Mouse (Mus musculus): ENCODE results near the gene Arxes1. TPM values are rescaled to one million over a fixed set of nuclear protein-coding genes. Genes with fewer than 3 reads are reported as not detected.
"Not testable (repeated sequence)": the region's sequence is repeated elsewhere in the genome, so short reads cannot be mapped to it uniquely, and the experiment has no call there.

The Arxes1 gene
- polyA plus RNA-seq (2012; rRNA removed): 7.1 and 8.7 TPM in 2 replicates

DNA sequence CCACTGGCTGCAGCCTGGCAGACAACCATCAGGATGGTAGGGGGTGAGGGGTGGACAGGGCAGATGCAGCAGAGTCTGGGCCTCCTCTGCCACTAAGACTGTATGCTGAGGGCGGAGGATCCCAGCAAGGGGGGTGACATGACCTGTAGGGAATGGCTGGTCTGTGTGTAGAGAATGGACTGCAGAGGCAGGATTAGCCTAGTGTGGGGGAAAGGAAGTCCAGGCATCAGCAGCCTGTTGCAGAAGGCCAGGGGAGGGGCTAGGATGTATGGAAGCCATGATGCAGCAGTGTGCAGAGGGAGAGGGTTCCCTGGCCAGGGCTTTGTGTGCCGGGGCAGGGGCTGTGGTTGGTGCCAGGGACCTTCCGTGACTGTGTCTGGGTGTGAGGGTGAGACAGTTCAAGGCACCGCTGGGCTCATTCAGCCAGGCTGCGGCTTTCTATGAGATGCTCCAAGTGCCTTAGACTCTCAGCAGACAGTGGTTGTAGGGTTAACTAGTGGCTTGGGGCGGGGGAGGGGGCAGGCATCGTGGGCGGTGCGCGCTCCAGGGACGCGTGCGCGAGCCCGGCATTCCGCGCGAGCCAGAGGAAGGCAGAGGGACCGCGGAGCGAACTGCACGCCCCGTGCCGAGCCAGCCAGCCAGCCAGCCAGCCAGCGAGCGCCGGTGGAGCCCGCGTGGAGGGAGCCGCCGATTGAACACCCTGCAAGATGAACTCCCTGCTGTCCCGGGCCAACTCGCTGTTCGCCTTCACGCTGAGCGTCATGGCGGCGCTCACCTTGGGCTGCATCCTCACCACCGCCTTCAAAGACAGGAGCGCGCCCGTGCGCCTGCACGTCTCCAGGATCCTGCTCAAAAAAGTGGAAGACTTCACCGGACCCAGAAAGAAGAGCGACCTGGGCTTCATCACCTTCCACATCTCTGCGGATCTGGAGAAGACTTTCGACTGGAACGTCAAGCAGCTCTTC, at the start of gene Arxes1:
Gene Arxes1 (plus strand): TSS at position 569 of the 965 bp plus-strand sequence.
- DNase-seq (ENCODE audit: low read depth): not testable (repeated sequence)

GRCm38 (mm10) chrX:135984539-135985260, 48.5 kb upstream of the Arxes1 start:
- DNase-seq (ENCODE audit: low read depth): no peak

DNA sequence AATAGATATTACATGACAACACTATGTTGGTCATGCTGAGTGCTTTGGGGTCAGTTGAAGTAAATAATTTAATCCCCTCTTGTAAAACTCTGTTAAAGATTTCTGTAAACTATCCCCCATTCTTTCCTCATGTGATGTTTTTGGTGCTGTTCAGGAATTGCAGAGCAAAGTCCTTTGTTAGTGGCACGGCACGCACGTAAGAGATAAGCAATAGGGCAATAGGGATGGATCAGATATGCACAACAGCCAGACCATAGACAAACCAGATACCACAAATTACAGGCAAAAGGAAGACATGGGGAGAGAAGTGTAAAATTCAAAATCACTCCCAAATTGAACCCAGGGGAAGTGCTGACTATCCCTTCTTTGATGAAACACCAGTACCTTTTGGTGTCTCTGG, 46.9 kb upstream of the Arxes1 start:
- DNase-seq (ENCODE audit: low read depth): no peak

DNA sequence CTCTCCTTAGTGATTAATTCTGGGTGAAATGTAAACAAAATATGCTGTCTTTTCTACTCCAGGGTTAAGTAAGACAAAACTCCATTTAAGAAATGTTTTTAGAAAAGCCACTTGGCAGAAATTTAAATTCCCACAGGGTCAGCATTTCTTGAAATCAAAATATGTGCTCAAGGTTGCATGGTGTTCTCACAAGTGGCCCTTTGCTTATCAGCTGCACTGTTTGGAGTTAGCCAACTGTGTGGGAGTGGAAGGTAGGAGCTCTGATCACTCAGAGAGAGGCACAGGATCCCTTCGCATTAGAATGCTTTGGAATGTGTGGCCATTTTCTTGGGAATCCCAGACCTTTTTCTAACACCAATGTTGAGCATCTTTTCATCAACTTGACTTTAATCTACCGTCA, 42.5 kb upstream of the Arxes1 start:
- DNase-seq (ENCODE audit: low read depth): no peak

DNA sequence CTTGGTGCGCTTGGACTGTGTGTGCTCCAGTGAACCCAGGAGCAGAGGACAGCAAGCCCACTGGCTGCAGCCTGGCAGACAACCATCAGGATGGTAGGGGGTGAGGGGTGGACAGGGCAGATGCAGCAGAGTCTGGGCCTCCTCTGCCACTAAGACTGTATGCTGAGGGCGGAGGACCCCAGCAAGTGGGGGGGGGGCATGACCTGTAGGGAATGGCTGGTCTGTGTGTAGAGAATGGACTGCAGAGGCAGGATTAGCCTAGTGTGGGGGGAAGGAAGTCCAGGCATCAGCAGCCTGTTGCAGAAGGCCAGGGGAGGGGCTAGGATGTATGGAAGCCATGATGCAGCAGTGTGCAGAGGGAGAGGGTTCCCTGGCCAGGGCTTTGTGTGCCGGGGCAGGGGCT, 40.0 kb upstream of the Arxes1 start:
- not testable (repeated sequence) for DNase-seq (ENCODE audit: low read depth)

GRCm38 (mm10) chrX:135993664-135994119, 39.5 kb upstream of the Arxes1 start, which contains the start of gene Arxes2:
Arxes2 (plus strand) TSS chrX:135993824.
- DNase-seq (ENCODE audit: low read depth): not testable (repeated sequence)

DNA sequence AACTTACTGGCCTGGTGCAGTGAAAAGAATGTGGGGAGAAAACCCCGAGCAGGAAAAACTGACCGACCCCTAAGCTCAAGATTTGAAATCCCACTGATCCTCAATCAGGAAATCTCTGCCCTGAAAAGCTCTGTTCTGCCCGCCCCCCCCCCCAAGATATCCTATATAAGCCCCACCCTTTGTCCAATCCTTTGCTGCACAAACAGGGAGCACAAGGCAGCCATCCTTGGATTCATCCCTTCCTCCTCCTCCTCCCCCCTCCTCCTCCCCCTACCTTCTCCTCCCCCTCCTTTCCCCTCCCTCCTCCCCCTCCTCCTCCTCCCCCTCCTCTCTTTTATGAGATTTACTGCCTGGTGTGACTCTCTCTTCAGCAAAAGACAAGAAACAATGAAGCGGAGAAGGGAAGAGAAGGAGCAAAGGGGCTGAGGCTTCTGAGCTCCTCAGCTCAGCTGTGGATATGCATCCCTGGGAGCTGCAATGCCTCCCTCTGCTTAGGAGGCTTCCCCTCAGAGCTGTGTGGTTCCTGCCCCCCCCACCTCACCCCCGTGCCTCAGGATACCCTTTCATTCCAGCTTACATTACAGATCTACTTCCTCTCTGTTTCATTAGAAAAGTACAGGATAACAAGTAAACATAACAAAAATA, 25.8 kb upstream of the Arxes1 start:
- no peak for DNase-seq (ENCODE audit: low read depth)

DNA sequence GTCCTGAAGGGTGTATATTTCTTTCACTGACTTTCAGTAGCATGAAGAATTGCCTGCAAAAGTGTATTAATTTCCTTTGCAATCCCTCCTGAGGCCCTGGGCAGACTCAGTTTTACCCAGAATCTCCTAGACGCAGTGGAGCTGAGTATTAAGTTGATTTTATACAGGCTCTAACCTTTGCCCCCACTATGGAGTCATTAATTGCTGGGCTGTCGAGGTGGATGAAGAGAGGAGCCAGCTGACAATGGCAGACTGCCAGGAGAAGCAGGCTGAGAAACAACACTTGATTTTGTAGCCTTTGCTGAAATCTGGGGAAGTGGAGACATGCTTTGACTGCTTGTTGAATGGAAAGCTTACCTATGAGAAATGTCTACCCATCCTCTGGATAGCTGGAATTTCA, 18.8 kb upstream of the Arxes1 start:
- DNase-seq (ENCODE audit: low read depth): no peak

GRCm38 (mm10) chrX:136030331-136030730, 2.8 kb upstream of the Arxes1 start:
- no peak for DNase-seq (ENCODE audit: low read depth)

DNA sequence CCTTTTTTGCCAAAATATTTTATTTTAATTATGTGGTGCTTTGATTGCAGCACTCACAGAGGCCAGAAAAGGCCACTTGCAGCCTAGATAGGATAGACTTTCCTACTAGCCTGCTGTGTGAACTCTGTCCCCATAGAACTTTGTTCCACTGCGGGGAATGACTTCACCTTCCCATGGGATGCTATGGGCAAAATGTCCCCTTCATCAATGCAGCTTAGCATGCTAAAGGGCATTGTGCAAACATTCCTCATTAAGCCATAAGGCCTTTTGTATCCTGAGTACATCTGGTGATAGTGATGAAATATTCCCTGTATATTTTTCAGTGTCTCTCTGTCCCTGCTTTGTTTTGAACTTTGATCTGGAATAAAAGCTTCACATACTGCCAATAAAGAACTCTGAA, 10.6 kb downstream of the Arxes1 start:
- DNase-seq (ENCODE audit: low read depth): no peak

DNA sequence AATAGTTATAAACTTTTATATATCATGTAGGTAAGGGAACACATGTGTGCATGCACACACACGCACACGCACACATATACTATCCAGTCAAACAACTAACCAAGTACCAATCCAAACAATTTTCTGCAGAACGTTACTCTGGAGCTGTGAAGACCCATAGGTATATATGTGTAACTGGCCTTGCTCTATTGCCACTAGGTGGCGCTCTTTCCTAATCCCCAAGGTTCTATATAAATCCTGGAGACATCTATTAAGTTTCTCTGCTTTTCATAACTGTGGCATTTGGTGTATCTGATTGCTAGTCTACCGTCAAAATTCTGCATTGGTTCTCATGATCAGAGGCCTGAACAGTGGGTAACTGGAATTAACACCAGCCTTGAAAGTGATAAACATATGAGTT, 14.4 kb downstream of the Arxes1 start:
- no peak for DNase-seq (ENCODE audit: low read depth)

- no peak for DNase-seq (ENCODE audit: low read depth)
Measured at GRCm38 (mm10) chrX:136051219-136051618, 18.1 kb downstream of the Arxes1 start.

- no peak for DNase-seq (ENCODE audit: low read depth)
Measured at GRCm38 (mm10) chrX:136060698-136061097, 27.5 kb downstream of the Arxes1 start.

DNA sequence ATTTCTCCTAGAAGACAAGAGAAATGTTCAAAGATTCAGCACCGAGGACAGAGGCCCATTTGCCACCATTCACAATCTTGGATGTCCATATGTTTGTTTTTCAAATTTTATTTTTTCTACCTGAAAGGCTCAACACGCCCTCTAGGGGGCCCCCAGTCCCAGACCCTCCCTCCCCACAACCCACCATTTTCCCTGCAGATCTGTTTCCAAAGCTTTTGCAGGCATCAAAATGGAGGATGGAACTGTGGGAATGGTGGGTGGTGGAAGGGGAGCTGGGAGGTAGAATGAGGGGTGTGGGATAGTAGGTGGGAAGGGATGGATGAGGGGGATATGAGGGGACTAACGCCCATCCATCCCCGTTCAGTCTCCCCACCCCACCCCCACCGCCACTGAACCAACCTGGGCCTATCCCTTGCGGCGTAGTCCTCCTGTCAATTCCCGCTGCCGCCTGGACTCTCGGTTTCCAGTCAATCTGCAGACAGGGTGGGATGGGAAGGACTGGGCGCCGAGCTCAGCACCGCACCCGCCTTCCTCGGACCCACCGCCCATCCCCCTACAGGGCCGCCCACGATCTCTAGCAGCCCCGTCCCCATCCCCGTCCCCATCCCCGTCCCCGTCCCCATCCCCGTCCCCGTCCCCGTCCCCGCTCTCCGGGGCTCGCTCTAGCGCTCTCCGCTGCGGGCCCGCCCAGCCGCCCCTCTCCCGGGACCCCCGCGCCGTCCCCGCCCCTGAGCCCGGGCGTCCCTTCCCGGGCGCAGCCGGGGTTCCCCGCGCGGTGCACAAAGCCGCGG, 34.2 kb downstream of the Arxes1 start:
- not testable (repeated sequence) for DNase-seq (ENCODE audit: low read depth)

GRCm38 (mm10) chrX:136068020-136068419, 34.9 kb downstream of the Arxes1 start, which contains the start of gene Bex2:
Bex2 (minus strand) TSS chrX:136068236.
- not testable (repeated sequence) for DNase-seq (ENCODE audit: low read depth)

Other genes with a start within 250 kb of the Arxes1 start
- gene Bhlhb9, start 235.8 kb upstream of the Arxes1 start, polyA plus RNA-seq (2012; rRNA removed): 7.4 and 9.4 TPM in 2 replicates
- 8.6 and 9.0 TPM in 2 replicates for gene Gprasp2, start 194.3 kb upstream of the Arxes1 start, polyA plus RNA-seq (2012; rRNA removed)
- gene Arxes2, start 39.5 kb upstream of the Arxes1 start, polyA plus RNA-seq (2012; rRNA removed): 33.6 and 36.5 TPM in 2 replicates
- gene Bex2, start 34.9 kb downstream of the Arxes1 start, polyA plus RNA-seq (2012; rRNA removed): 18.0 and 40.5 TPM in 2 replicates
- 39.1 and 41.1 TPM in 2 replicates for gene Nxf3, start 51.9 kb downstream of the Arxes1 start, polyA plus RNA-seq (2012; rRNA removed)
- 9.5 and 16.9 TPM in 2 replicates for gene Bex4, start 105.6 kb downstream of the Arxes1 start, polyA plus RNA-seq (2012; rRNA removed)
- 19.2 and 29.3 TPM in 2 replicates for gene Tceal8, start 139.0 kb downstream of the Arxes1 start, polyA plus RNA-seq (2012; rRNA removed)
- gene Tceal5, start 170.5 kb downstream of the Arxes1 start, polyA plus RNA-seq (2012; rRNA removed): 0.22 and 0.74 TPM in 2 replicates
- gene Tceal7, start 181.4 kb downstream of the Arxes1 start, polyA plus RNA-seq (2012; rRNA removed): not detected in 2 replicates
- gene Bex1, start 182.1 kb downstream of the Arxes1 start, polyA plus RNA-seq (2012; rRNA removed): 3.3 and 7.0 TPM in 2 replicates
- 25.5 and 31.8 TPM in 2 replicates for gene Tceal9, start 211.7 kb downstream of the Arxes1 start, polyA plus RNA-seq (2012; rRNA removed)
- 75.4 and 93.5 TPM in 2 replicates for gene Bex3, start 236.9 kb downstream of the Arxes1 start, polyA plus RNA-seq (2012; rRNA removed)